Mouse (Mus musculus): ENCODE data around the gene Spns3. TPM values are rescaled to one million over a fixed set of nuclear protein-coding genes. Genes with fewer than 3 reads are reported as not detected.

Spns3 gene
- total and polyA plus RNA-seq, 2 experiments, result under 0.01 to 0.06 TPM

GRCm38 (mm10) chr11:72465978-72466693 is 84.2 kb downstream of the Spns3 start:
- Histone ChIP-seq H3K4me3 (ENCODE audit: insufficient read depth, low read depth, low read length) (no peak overlapping the region), H3K27me3 (ENCODE audit: control insufficient read depth, insufficient read depth, low read length) (no peaks in the 10 kb centered on the region), H3K27ac (replicated peaks; ENCODE audit: insufficient read depth, low read depth, low read length) (no peak overlapping the region; the same call in 1 of the 2 replicates), H3K4me1 (ENCODE audit: control insufficient read depth, insufficient read depth, low read length) (peaks cover 38% of the 10 kb centered on the region), H3K9ac (ENCODE audit: low read depth, low read length) (no peak overlapping the region), H3K79me2 (ENCODE audit: control insufficient read depth, insufficient read depth, low read length) (no peaks in the 10 kb centered on the region; the same call in 1 of the 2 replicates), H3K36me3 (ENCODE audit: control insufficient read depth, insufficient read depth, low read length) (peaks cover 10% of the 10 kb centered on the region)
- WGBS, result 72% methylated on average over 11 of the region's 11 CpGs
- no peak for TF ChIP-seq POLR2A (IDR thresholded peaks at IDR 0.05; ENCODE audit: extremely low read depth, insufficient read depth, low read length)
- TF ChIP-seq CTCF (IDR thresholded peaks at IDR 0.05; ENCODE audit: low read depth, low read length), result no peak
- peak; percentile 28 for DNase-seq (ENCODE audit: extremely low read depth, low read depth, low spot score)

GRCm38 (mm10) chr11:72464821-72465220 is 85.5 kb downstream of the Spns3 start:
- Histone ChIP-seq H3K4me3 (ENCODE audit: insufficient read depth, low read depth, low read length) (no peak overlapping the region), H3K27ac (replicated peaks; ENCODE audit: insufficient read depth, low read depth, low read length) (no peak overlapping the region), H3K4me1 (ENCODE audit: control insufficient read depth, insufficient read depth, low read length) (peaks cover 30% of the 10 kb centered on the region), H3K27me3 (ENCODE audit: control insufficient read depth, insufficient read depth, low read length) (no peaks in the 10 kb centered on the region), H3K9ac (ENCODE audit: low read depth, low read length) (no peak overlapping the region), H3K79me2 (ENCODE audit: control insufficient read depth, insufficient read depth, low read length) (no peaks in the 10 kb centered on the region; the same call in 1 of the 2 replicates), H3K36me3 (ENCODE audit: control insufficient read depth, insufficient read depth, low read length) (peaks cover 11% of the 10 kb centered on the region)
- no peak for DNase-seq (ENCODE audit: extremely low read depth, low read depth, low spot score)
- WGBS, result 95% methylated on average over 3 of the region's 3 CpGs
- TF ChIP-seq POLR2A (IDR thresholded peaks at IDR 0.05; ENCODE audit: extremely low read depth, insufficient read depth, low read length) (no peak), CTCF (IDR thresholded peaks at IDR 0.05; ENCODE audit: low read depth, low read length) (no peak)

DNA sequence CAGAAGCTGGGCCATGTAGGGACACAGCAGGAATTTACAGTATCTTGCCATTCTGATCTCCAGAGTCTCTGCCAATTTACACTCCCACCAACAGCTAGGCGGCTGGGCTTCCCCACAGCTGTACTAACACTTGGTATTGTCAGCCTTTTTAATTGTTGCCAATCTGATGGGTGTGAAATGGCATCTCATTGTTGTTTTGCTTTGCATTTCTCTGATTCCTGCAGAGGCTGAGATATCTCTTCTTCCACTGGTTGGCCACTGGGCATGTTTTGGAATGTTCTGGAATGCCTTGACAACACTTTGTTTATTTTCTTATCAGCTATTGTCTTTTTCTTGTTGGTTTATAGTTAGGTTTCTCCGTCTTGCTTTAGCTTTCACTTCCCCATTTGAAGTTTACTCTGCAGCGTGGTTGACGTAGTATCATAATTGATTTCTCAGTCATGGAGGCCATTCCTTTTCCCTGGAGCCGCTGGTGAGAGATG is 88.8 kb downstream of the Spns3 start:
- Histone ChIP-seq H3K36me3 (ENCODE audit: control insufficient read depth, insufficient read depth, low read length) (peaks cover 11% of the 10 kb centered on the region), H3K27ac (replicated peaks; ENCODE audit: insufficient read depth, low read depth, low read length) (no peak overlapping the region)

DNA sequence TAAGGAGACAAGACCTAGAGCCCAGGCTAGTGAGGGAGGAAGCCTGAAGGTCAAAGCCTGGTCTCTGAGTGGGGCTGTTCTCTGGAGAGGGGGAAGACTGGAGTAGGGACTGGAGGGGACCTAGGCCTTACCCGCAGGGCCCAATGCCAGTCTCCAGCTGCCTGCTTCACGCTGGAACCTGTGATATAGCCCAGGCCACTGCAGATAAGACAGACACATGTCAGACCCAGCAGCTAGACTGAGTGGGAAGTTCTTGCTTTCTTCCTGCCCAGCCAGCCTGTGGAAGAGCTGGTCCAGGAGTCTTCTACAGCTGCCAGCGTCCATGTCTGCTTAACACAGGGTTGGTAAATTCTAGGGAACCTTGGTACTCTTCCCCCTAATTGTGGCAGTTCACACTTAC is 91.8 kb downstream of the Spns3 start:
- H3K9ac ChIP-seq (ENCODE audit: low read depth, low read length), result peak overlapping the region; percentile 35; the same call in 1 of the 2 replicates
- peaks cover 10% of the 10 kb centered on the region for H3K4me1 ChIP-seq (ENCODE audit: control insufficient read depth, insufficient read depth, low read length)
- peaks cover 11% of the 10 kb centered on the region for H3K36me3 ChIP-seq (ENCODE audit: control insufficient read depth, insufficient read depth, low read length)
- 74% methylated on average over 3 of the region's 3 CpGs for WGBS
- no peaks in the 10 kb centered on the region; the same call in 1 of the 2 replicates for H3K79me2 ChIP-seq (ENCODE audit: control insufficient read depth, insufficient read depth, low read length)
- H3K27me3 ChIP-seq (ENCODE audit: control insufficient read depth, insufficient read depth, low read length), result no peaks in the 10 kb centered on the region
- peak overlapping the region; percentile 9; the same call in 1 of the 2 replicates for H3K4me3 ChIP-seq (ENCODE audit: insufficient read depth, low read depth, low read length)
- no peak for DNase-seq (ENCODE audit: extremely low read depth, low read depth, low spot score)
- H3K27ac ChIP-seq (replicated peaks; ENCODE audit: insufficient read depth, low read depth, low read length), result peak overlapping the region; percentile 64
- no peak for TF ChIP-seq POLR2A (IDR thresholded peaks at IDR 0.05; ENCODE audit: extremely low read depth, insufficient read depth, low read length)
- TF ChIP-seq CTCF (IDR thresholded peaks at IDR 0.05; ENCODE audit: low read depth, low read length), result no peak

More for the DNA sequence above, 88.8 kb downstream of the Spns3 start:
- Histone ChIP-seq H3K9ac (ENCODE audit: low read depth, low read length) (no peak overlapping the region), H3K4me1 (ENCODE audit: control insufficient read depth, insufficient read depth, low read length) (peaks cover 12% of the 10 kb centered on the region), H3K79me2 (ENCODE audit: control insufficient read depth, insufficient read depth, low read length) (no peaks in the 10 kb centered on the region; the same call in 1 of the 2 replicates), H3K4me3 (ENCODE audit: insufficient read depth, low read depth, low read length) (no peak overlapping the region), H3K27me3 (ENCODE audit: control insufficient read depth, insufficient read depth, low read length) (no peaks in the 10 kb centered on the region)
- WGBS, result 30% methylated on average over 5 of the region's 5 CpGs
- TF ChIP-seq POLR2A (IDR thresholded peaks at IDR 0.05; ENCODE audit: extremely low read depth, insufficient read depth, low read length) (no peak), CTCF (IDR thresholded peaks at IDR 0.05; ENCODE audit: low read depth, low read length) (no peak)
- no peak for DNase-seq (ENCODE audit: extremely low read depth, low read depth, low spot score)

DNA sequence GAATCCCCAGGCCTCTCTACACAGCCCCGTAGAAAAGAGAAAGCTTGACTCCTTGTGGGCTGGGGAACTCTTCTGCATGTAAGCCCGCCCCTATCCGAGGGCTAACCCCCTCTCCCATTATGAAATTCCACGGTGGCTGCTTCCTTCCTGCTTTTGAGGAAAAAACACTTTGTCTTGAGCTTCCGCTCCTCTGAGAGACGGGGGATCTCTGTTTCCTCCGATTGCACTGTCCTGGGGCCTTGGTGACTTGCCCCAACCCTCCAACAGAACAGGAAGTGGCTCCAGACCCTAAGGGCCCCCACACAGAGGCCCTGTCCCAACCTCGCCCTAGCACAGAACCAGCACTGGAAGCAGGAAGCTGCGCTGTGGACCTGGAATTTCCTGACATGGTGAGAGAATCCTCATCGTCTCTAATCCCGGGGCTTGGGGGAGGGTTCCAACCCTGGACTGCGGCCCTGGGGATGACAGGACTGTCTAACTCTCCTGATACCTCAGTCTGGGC is 92.3 kb downstream of the Spns3 start:
- Histone ChIP-seq H3K9ac (ENCODE audit: low read depth, low read length) (peak overlapping the region; percentile 35; the same call in 1 of the 2 replicates), H3K36me3 (ENCODE audit: control insufficient read depth, insufficient read depth, low read length) (peaks cover 11% of the 10 kb centered on the region), H3K27ac (replicated peaks; ENCODE audit: insufficient read depth, low read depth, low read length) (peak overlapping the region; percentile 64), H3K27me3 (ENCODE audit: control insufficient read depth, insufficient read depth, low read length) (no peaks in the 10 kb centered on the region), H3K4me1 (ENCODE audit: control insufficient read depth, insufficient read depth, low read length) (peaks cover 14% of the 10 kb centered on the region), H3K4me3 (ENCODE audit: insufficient read depth, low read depth, low read length) (peak overlapping the region; percentile 9; the same call in 1 of the 2 replicates), H3K79me2 (ENCODE audit: control insufficient read depth, insufficient read depth, low read length) (no peaks in the 10 kb centered on the region; the same call in 1 of the 2 replicates)
- WGBS, result 72% methylated on average over 12 of the region's 12 CpGs
- TF ChIP-seq POLR2A (IDR thresholded peaks at IDR 0.05; ENCODE audit: extremely low read depth, insufficient read depth, low read length) (no peak), CTCF (IDR thresholded peaks at IDR 0.05; ENCODE audit: low read depth, low read length) (no peak)
- DNase-seq (ENCODE audit: extremely low read depth, low read depth, low spot score), result no peak
